Mouse (Mus musculus) neural tube, embryonic 13.5 days (tissue): ENCODE data around the gene Lrpprc. TPM values are rescaled to one million over a fixed set of nuclear protein-coding genes. Genes with fewer than 3 reads are reported as not detected.

ENCODE experiments used
- ATAC-seq: fragments of 200-750 bp; cut with Nextera tagmentation; 2 replicates; pipeline ENCODE4 v1.8.0; 2017; ENCODE audit warnings: low read depth, mild to moderate bottlenecking, moderate TSS enrichment, moderate library complexity
- H3K27ac ChIP-seq: fragments of 300-500 bp; sonication (generic); replicated peaks from 2 replicates; pipeline ENCODE4 v1.5.1; 2015; ENCODE audit warnings: moderate library complexity, mild to moderate bottlenecking, inconsistent platforms
- H3K27me3 ChIP-seq: fragments of 300-500 bp; sonication (generic); 2 replicates; pipeline ENCODE4 v1.6.1; 2015; ENCODE audit warnings: mild to moderate bottlenecking, inconsistent platforms
- H3K36me3 ChIP-seq: fragments of 300-500 bp; sonication (generic); 2 replicates; pipeline ENCODE4 v1.6.1; 2015; ENCODE audit warnings: mild to moderate bottlenecking, inconsistent platforms
- H3K4me1 ChIP-seq: fragments of 300-500 bp; sonication (generic); replicated peaks from 2 replicates; pipeline ENCODE4 v1.6.1; 2015; ENCODE audit warnings: inconsistent platforms
- H3K4me2 ChIP-seq: fragments of 300-500 bp; sonication (generic); 2 replicates; pipeline ENCODE4 v1.6.1; 2015; ENCODE audit warnings: inconsistent platforms, mild to moderate bottlenecking, moderate library complexity
- H3K4me3 ChIP-seq: fragments of 300-500 bp; sonication (generic); 2 replicates; pipeline ENCODE4 v1.5.1; 2015; ENCODE audit warnings: mild to moderate bottlenecking, inconsistent platforms
- H3K9ac ChIP-seq: fragments of 300-500 bp; sonication (generic); 2 replicates; pipeline ENCODE4 v1.6.1; 2015; ENCODE audit warnings: moderate library complexity, mild to moderate bottlenecking, inconsistent platforms
- H3K9me3 ChIP-seq: fragments of 300-500 bp; sonication (generic); 2 replicates; pipeline ENCODE4 v1.6.1; 2016; ENCODE audit warnings: inconsistent platforms
- WGBS: fragments of 180-500 bp; shearing (Covaris S2); methylation state at CpG from one replicate; pipeline ENCODE4 v1.1.7; 2015; 5-methylcytosine and 5-hydroxymethylcytosine counted together
- polyA plus RNA-seq: library from polyadenylated mRNA; unstranded; fragments of >200 nt; fragmentation: Nextera tagmentation; extraction: Ambion mirVana; gene quantifications from 2 replicates; pipeline ENCODE4 v1.2.1, GENCODE M21; 2015

Lrpprc gene
- polyA plus RNA-seq, 1 experiment from 2014 or later: 42.6 TPM

- Histone ChIP-seq H3K9me3 (no peaks in the 10 kb centered on the region), H3K4me1 (peaks cover 29% of the 10 kb centered on the region), H3K9ac (peak overlapping the region; percentile 94), H3K27ac (peak overlapping the region; percentile 88), H3K27me3 (no peaks in the 10 kb centered on the region), H3K4me3 (peak overlapping the region; percentile 99), H3K36me3 (no peaks in the 10 kb centered on the region), H3K4me2 (peak overlapping the region; percentile 95)
- 0% methylated on average over 22 of the region's 22 CpGs for WGBS
- peak; percentile 34 for ATAC-seq
Measured at GRCm38 (mm10) chr17:84790043-84790442, 546 bp downstream of the Lrpprc start.

GRCm38 (mm10) chr17:84788376-84789125 lies 2.0 kb downstream of the Lrpprc start:
- 93% methylated on average over 20 of the region's 20 CpGs for WGBS
- Histone ChIP-seq H3K27ac (no peak overlapping the region), H3K4me2 (peak overlapping the region; percentile 95; the same call in 1 of the 2 replicates)

GRCm38 (mm10) chr17:84787477-84787876 lies 3.1 kb downstream of the Lrpprc start:
- Histone ChIP-seq H3K4me2 (no peak overlapping the region), H3K4me3 (no peak overlapping the region), H3K4me1 (peaks cover 29% of the 10 kb centered on the region), H3K9me3 (no peaks in the 10 kb centered on the region), H3K9ac (no peak overlapping the region), H3K27ac (no peak overlapping the region), H3K27me3 (no peaks in the 10 kb centered on the region), H3K36me3 (no peaks in the 10 kb centered on the region)
- 91% methylated on average over 11 of the region's 11 CpGs for WGBS
- ATAC-seq: no peak

More at GRCm38 (mm10) chr17:84788376-84789125, 2.0 kb downstream of the Lrpprc start:
- Histone ChIP-seq H3K9me3 (no peaks in the 10 kb centered on the region), H3K36me3 (no peaks in the 10 kb centered on the region), H3K4me3 (0 out of 2 replicates have a peak overlapping the region, but pooled peaks have one; percentile 99), H3K9ac (no peak overlapping the region), H3K4me1 (peaks cover 29% of the 10 kb centered on the region), H3K27me3 (no peaks in the 10 kb centered on the region)
- ATAC-seq: no peak

DNA sequence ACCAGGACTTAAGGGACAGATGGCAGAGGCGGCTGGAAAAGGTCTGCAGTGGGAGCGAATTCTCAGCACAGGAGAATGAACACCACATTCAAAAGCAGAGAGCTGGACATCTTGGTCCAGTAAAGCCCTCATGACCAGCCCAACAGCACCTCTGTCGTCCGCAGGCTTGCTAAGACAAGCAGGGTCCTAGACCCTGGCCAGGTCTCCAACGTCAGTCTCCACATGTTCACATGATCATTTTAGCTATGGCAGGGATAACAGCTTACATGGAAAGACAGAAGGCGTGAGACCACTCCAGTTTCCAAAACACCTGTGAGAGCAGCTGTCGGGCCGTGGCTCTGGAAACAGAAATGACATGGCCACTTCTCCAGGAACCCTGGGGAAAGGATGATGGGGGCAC lies 3.7 kb downstream of the Lrpprc start:
- peaks cover 25% of the 10 kb centered on the region for H3K4me1 ChIP-seq

DNA sequence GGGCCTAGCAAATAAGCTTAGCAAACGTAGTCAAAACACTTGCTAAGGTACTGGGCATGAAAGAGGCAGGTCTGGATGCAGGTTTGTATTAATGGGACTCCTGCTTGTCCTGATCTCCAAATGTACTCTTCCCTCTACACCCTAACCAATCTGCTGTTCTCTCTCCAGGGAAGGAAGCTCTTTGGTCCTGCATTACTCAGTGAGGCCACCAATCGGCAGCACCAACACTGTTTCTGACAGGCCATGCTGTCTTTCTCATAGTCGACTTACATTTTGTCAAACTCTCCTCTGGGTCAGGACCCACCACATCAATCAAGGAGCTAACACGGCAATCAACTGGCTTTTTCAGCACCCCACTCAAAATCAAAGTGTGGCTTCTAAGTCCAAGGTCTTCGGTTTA lies 5.4 kb downstream of the Lrpprc start:
- Histone ChIP-seq H3K36me3 (no peaks in the 10 kb centered on the region), H3K9ac (no peak overlapping the region), H3K9me3 (no peaks in the 10 kb centered on the region), H3K27me3 (no peaks in the 10 kb centered on the region), H3K4me2 (no peak overlapping the region), H3K27ac (no peak overlapping the region), H3K4me3 (no peak overlapping the region), H3K4me1 (peaks cover 17% of the 10 kb centered on the region)
- ATAC-seq: no peak
- 85% methylated on average over 5 of the region's 5 CpGs for WGBS

More for the DNA sequence above, 3.7 kb downstream of the Lrpprc start:
- no peak overlapping the region for H3K4me2 ChIP-seq
- no peak overlapping the region for H3K9ac ChIP-seq
- H3K27ac ChIP-seq: no peak overlapping the region
- no peaks in the 10 kb centered on the region for H3K27me3 ChIP-seq
- WGBS: 92% methylated on average over 8 of the region's 8 CpGs
- no peak for ATAC-seq
- no peak overlapping the region for H3K4me3 ChIP-seq
- no peaks in the 10 kb centered on the region for H3K36me3 ChIP-seq
- no peaks in the 10 kb centered on the region for H3K9me3 ChIP-seq

- H3K9me3 ChIP-seq: no peaks in the 10 kb centered on the region
- no peak overlapping the region for H3K27ac ChIP-seq
- H3K4me1 ChIP-seq: peaks cover 3% of the 10 kb centered on the region; the same call in 1 of the 2 replicates
- no peaks in the 10 kb centered on the region for H3K27me3 ChIP-seq
- no peak overlapping the region for H3K4me3 ChIP-seq
- no peak overlapping the region for H3K4me2 ChIP-seq
- ATAC-seq: no peak
- WGBS: 95% methylated on average over 5 of the region's 5 CpGs
- no peaks in the 10 kb centered on the region for H3K36me3 ChIP-seq
- H3K9ac ChIP-seq: no peak overlapping the region
Measured at GRCm38 (mm10) chr17:84783491-84783890, 7.1 kb downstream of the Lrpprc start.

DNA sequence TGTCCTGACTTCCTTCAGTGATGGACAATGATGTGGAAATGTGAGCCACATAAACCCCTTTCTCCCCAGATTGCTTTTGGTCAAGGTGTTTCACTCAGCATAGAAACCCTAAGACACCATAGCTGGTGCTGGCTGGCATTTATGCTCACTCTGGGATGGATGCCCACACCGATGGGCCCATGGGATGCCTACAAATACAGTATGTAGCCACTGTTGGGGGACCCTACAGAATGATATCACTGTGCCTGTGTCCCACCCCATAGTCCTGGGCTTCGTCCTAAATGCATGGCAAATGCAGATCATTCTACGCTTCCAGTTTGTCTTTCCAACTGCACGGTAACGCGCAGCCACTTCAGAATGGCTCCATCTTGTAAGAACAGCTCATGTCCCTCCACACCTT lies 10.3 kb downstream of the Lrpprc start:
- H3K4me3 ChIP-seq: no peak overlapping the region
- WGBS: 93% methylated on average over 6 of the region's 6 CpGs
- ATAC-seq: no peak

GRCm38 (mm10) chr17:84778477-84778978 lies 12.1 kb downstream of the Lrpprc start:
- no peak overlapping the region for H3K9ac ChIP-seq
- H3K27ac ChIP-seq: no peak overlapping the region
- WGBS: 93% methylated on average over 7 of the region's 7 CpGs
- no peaks in the 10 kb centered on the region for H3K4me1 ChIP-seq
- H3K27me3 ChIP-seq: no peaks in the 10 kb centered on the region
- ATAC-seq: no peak
- H3K9me3 ChIP-seq: no peaks in the 10 kb centered on the region
- peaks cover 28% of the 10 kb centered on the region for H3K36me3 ChIP-seq
- H3K4me3 ChIP-seq: no peak overlapping the region
- H3K4me2 ChIP-seq: no peak overlapping the region

More for the DNA sequence above, 10.3 kb downstream of the Lrpprc start:
- Histone ChIP-seq H3K4me1 (no peaks in the 10 kb centered on the region), H3K9ac (no peak overlapping the region), H3K4me2 (no peak overlapping the region), H3K27me3 (no peaks in the 10 kb centered on the region), H3K27ac (no peak overlapping the region), H3K36me3 (peaks cover 13% of the 10 kb centered on the region), H3K9me3 (no peaks in the 10 kb centered on the region)

DNA sequence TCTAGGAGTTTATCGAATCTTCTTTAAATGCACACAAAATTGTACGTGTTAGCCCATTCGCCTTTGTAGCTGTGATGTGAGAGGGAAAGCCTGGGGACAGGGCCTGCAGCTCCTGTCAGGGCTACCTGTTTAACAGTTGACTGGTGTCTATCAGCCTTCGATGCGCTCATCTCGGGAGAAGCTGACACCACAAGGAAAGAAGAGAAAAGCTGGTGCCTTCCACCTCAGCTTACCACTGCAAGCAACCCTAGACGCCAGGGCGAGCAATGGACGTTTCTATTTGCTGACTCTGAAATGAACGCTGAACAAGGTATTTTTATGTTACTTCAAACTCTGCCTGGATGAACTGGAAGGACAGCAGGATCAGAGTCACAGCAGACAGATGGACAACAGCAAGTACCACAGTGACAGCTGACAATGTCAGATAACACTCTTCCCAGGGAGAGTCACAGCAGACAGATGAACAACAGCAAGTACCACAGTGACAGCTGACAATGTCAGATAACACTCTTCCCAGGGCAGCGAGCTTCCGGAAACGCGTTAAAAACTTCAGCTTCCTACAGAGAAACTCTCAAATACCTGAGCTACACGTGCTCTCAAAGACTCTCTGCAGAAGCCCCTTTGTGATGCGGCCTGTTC lies 14.1 kb downstream of the Lrpprc start:
- WGBS: 95% methylated on average over 16 of the region's 16 CpGs
- no peaks in the 10 kb centered on the region for H3K9me3 ChIP-seq
- H3K4me3 ChIP-seq: no peak overlapping the region
- no peaks in the 10 kb centered on the region for H3K27me3 ChIP-seq
- H3K36me3 ChIP-seq: peaks cover 39% of the 10 kb centered on the region
- H3K9ac ChIP-seq: no peak overlapping the region
- no peak overlapping the region for H3K27ac ChIP-seq
- no peak overlapping the region for H3K4me2 ChIP-seq
- H3K4me1 ChIP-seq: no peaks in the 10 kb centered on the region
- no peak for ATAC-seq

DNA sequence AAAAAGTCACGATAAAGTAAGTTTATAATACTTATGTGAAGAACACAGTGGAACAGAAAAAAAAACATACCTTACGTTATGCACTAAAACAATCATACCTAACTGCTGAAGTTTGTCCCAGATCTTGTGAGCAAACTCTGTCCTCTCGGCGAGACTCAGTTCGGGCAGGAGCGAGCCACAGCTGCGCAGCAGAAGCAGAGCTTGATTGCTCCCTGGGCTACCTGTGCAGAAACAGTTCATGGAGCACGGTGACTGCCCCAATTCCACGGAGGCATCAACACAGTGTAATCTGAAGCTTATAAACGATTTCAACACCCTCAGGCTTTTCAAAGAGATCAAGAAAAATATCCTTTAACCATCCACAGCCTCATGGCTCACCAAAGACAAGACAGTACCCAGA lies 15.3 kb downstream of the Lrpprc start:
- WGBS: 91% methylated on average over 10 of the region's 10 CpGs
- H3K9me3 ChIP-seq: no peaks in the 10 kb centered on the region
- no peak overlapping the region for H3K4me2 ChIP-seq
- H3K4me3 ChIP-seq: no peak overlapping the region
- ATAC-seq: no peak
- no peak overlapping the region for H3K9ac ChIP-seq
- no peaks in the 10 kb centered on the region for H3K27me3 ChIP-seq
- no peaks in the 10 kb centered on the region for H3K4me1 ChIP-seq
- H3K36me3 ChIP-seq: peaks cover 48% of the 10 kb centered on the region
- no peak overlapping the region for H3K27ac ChIP-seq

DNA sequence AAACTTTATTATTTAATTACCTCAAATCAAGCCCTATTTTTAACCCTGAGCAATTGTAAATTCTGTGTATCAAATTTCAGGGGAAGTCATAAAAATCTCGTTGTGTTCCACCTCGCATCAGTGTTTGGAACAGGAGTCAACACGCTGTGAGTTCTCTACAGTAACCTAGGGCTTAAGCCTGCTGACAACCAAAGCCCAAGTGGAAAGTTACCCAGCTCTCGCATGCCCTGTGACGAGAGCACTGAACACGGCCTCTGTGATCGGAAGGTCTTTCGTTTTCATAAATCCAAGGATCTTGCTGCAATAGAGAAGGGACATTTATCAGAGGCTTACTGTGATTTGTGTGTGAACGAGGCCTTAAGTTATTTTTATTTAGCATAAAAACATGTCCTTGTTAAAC lies 18.7 kb downstream of the Lrpprc start:
- H3K36me3 ChIP-seq: peaks cover 74% of the 10 kb centered on the region
- ATAC-seq: no peak
- H3K9me3 ChIP-seq: no peaks in the 10 kb centered on the region
- H3K4me3 ChIP-seq: no peak overlapping the region
- H3K4me1 ChIP-seq: no peaks in the 10 kb centered on the region
- H3K27ac ChIP-seq: no peak overlapping the region
- no peak overlapping the region for H3K9ac ChIP-seq
- H3K4me2 ChIP-seq: no peak overlapping the region
- H3K27me3 ChIP-seq: no peaks in the 10 kb centered on the region
- 92% methylated on average over 9 of the region's 9 CpGs for WGBS

- no peak for ATAC-seq
- Histone ChIP-seq H3K9me3 (no peaks in the 10 kb centered on the region), H3K27me3 (no peaks in the 10 kb centered on the region), H3K4me2 (no peak overlapping the region), H3K27ac (no peak overlapping the region), H3K4me3 (no peak overlapping the region), H3K9ac (no peak overlapping the region), H3K36me3 (peaks cover 36% of the 10 kb centered on the region), H3K4me1 (no peaks in the 10 kb centered on the region)
- 85% methylated on average over 8 of the region's 8 CpGs for WGBS
Measured at GRCm38 (mm10) chr17:84758971-84759370, 31.6 kb downstream of the Lrpprc start.
